Mouse (Mus musculus) left cerebral cortex, postnatal 36 days (tissue): ENCODE results near the gene C2cd2l. TPM values are rescaled to one million over a fixed set of nuclear protein-coding genes. Genes with fewer than 3 reads are reported as not detected.
"Not testable (repeated sequence)": the region's sequence is repeated elsewhere in the genome, so short reads cannot be mapped to it uniquely, and the experiment has no call there.

Experiments
- DNase-seq, 2 experiments: peaks; one replicate each; pipeline ENCODE4 v3.0.0; 2021 to 2022; ENCODE audit warnings: low spot score in 2 of 2, mixed read lengths in 1 of 2
- intact Hi-C: fragments of 180-260 bp; cut with DNase I; formaldehyde crosslinking; loops from one replicate; pipeline ENCODE4 v1.15.1; 2025
- total RNA-seq, 2 experiments: library from RNA; stranded (reverse); gene quantifications; 2 replicates each; pipeline ENCODE4 v1.2.3; 2021

C2cd2l gene
- total RNA-seq, 2 experiments from 2014 or later: 213 to 219 TPM

- intact Hi-C loops: no loop called here
- DNase-seq: peak in 1 of 2 experiments; percentile 52
Observed at GRCm38 (mm10) chr9:44319105-44319886, 789 bp downstream of the C2cd2l start.

- intact Hi-C loops: no loop called here
- DNase-seq: no peak
Observed at GRCm38 (mm10) chr9:44318826-44319095, 1.3 kb downstream of the C2cd2l start.

DNA sequence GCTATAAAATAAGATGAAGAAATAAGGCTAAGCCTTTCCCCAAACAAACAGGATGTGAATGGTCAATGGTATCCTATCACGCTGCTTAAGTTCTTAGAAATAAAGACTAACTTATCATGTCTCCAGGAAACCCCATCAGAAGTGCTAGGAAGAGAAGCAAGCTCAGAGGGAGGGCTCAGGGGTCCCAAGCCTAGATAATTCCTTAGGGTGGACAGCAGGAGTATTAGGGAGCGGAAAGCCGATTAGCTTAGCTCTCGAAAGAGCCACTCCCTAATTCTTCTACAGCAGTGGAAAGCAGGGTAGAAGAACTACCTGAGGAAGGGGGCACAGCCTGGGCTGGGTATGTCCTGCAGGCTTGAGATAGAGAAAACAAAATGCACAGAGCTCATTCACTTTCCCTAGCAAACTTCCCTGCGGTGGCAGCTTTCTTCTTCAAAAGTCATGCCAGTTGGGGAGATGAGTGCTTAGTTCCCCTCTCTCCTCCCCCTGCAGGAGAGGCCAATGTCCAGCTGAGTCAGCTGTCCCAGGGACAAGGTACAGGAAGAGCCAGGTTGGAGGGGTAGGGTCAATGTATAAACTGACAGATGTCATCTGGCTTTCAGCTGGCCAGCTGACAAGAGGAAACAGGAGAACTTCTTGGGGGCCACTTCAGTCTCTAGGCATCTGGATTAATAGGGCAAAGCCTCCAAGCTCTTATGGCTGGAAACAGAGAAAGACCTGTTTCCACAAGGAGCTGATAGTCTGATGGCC is 1.8 kb downstream of the C2cd2l start:
- intact Hi-C loops: no loop called here
- no peak for DNase-seq

GRCm38 (mm10) chr9:44317452-44317851 is 2.6 kb downstream of the C2cd2l start:
- intact Hi-C loops: no loop called here
- no peak for DNase-seq

- intact Hi-C loops: no loop called here
- no peak for DNase-seq
Observed at GRCm38 (mm10) chr9:44314910-44315309, 5.2 kb downstream of the C2cd2l start.

DNA sequence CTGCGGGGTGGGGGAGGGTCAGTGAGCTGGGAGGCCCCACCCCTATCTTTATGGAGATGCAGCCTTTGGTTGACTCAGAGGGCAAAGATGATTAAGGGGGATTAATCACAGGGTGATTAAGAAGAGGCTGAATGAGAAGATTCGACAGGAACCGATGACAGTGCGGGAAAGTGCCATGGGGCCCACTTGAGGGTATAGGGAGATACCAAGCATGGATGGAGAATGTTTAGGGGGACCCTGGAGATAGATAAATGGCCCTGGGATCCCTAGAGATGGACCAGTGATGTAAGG is 5.9 kb downstream of the C2cd2l start:
- intact Hi-C loops: no loop called here
- no peak for DNase-seq

DNA sequence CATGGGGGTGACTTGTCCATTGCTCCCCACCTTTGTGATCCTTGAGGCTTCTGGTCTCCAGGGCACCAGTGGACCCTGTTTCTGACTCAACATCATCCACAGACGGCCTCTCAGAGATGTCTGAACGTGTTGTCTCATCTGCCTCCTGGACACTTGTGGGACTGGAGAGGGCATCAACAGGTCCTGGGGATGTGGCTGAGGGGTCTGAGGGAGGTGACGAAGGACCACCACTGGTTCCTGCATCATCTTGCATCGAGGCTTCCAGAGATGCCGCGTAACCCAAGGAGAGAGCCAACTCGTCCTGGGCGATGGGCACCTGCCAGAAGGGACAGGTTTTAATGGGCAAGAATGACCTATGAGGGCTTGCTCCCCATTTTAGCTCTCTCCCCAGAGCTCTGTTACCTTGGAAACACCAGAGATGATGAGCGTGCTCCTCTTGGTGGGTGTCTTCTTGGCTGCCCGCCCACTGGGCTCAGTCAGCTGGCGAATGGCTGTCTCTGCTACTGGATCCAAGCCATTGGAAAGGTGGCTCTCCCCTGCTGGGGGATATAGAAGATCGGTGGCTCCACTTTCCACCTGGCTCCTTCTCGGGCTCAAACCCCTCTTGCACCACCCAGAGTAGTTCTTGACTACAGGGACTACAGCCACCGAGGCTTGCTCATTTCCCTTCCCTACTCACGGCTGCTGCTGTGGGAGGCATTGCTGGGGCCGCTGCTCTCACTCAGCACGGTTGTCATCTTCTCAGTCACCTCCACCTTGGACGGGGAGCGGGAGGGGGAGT is 6.4 kb downstream of the C2cd2l start:
- intact Hi-C loops: no loop called here
- DNase-seq: peak; percentile 80 to 84

DNA sequence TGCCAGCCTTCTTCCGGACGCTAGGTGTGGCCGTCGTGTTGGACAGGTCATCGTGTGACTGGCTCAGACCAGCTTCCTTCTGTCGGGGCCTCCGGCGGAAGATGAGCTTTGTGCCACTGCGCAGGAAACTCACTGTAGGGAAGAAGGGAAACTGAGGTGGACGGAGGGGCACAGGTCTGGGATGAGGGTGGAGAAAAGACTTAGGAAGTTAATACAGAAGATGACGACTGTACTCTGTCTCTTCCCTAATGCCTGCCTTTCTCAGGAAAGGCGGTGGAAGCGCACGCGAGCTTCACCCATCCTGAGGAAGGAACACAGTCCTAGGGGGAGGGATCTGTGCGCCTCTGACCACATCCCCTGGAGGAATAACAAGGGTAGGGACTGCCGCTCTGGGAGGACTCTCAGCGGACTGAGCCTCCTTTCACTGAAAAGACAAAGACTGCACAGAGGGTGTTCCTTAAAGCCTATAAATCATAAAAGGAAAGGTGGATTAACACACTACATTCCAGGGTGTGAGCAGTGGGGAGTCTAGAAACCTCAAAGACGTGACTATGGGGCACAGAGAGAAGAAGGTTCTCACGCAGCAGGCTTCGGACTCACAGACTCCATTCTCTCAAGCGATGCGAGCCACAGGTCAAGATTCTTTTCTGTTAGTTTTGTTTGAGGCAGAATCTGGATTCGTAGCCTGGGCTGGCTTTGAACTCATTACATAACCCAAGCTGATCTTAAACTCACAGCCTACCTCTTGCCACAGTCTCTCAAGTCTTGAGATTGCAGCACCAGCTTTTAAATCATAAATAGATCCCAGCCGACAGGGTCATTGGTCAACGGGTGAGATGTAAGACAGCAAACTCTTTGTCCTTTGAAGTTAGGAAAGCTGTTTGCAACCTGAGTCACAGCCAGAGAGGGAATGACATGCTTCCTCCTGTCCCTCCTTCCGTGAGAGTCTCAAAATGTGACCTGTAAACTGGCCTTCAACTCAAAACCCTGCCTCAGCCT is 8.7 kb downstream of the C2cd2l start:
- intact Hi-C loops: no loop called here
- no peak for DNase-seq

DNA sequence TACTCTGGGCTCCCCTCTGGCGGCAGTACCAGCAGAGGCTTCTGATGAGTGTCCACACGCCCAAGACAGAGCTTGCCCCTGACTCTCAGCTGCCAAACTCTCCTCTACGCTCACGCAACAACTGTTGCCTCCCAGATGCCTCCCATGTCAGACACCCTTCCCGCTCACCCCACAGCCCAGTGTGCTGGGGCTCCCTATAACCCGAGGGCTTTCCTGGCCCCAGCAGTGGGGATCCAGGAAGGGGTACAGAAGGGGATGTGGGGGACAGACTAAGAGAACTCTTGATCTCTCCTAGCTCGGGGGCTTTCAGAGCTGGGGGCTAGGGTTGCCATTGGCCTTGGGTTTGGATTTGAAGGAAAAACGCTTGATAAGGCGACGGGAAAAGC is 9.3 kb downstream of the C2cd2l start:
- DNase-seq: no peak
- intact Hi-C loops: no loop called here

DNA sequence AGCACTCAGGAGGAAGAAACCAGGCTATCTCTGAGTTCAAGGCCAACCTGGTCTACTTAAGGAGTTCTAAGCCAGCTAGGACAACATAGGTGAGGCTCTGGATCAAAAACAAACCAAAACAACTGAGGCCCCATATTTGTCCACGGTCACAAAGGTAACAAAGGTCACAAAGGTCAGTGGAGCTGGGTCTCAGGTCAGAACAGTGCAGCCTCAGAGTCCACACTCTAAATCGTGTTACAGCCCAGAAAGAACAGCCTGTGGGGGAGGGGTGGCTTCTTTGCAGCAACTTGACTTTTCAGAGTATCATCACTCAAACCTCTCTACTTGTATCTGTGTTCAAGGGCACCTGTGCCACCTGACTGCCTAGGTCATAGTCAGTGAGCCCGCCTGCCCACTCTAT is 10.3 kb downstream of the C2cd2l start:
- DNase-seq: no peak
- intact Hi-C loops: no loop called here

GRCm38 (mm10) chr9:44307248-44307647 is 12.8 kb downstream of the C2cd2l start:
- DNase-seq: no peak
- intact Hi-C loops: no loop called here

DNA sequence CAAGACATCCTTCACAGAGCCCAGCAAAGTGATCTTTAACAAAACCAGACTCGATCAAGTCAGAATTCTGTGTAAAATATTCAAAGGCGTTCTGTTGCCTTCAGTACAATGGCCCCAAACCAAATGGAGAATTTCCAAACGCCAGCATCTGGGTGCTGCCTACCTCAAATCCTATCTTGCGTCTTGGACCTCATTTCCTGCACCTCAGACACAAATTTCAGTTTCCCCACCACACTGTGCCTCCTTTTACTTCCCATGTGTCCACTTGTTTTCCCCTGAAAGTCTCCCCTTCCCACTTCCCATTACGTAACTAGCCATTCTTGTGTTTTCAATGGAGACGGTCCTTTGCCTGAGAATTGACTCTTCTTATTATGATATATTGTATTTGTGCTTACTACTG is 13.6 kb downstream of the C2cd2l start:
- intact Hi-C loops: no loop called here

DNA sequence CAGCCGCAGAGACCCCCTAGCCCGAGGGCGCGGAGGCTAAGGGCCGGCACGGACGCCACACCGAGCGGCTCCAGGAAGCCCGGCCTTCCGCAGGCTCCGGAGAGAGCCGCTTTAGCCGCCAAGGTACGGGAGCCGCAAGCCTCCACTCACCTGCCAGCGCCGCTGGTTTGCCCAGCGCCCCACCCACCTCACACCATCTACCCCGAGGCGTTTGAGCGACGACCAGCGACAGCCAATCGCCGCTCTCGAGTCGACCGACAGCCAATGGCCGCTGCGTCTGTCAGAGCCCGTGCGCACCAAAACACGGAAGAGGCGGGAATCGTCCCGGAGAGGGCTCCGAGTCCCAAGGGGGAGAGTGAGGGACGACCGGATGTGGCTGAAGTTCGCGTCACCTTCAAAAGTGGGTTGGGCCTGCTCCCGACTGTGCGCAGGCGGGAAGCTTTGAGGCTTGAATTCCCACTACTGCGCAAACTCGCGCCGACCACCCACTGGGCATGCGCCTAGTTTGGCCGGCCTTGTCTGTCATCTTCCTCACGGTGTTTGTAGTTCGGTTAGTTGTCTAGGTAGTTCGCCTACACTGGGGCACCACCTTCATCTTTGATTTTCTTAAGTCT is 14.5 kb downstream of the C2cd2l start, which contains the start of gene Hinfp:
Gene Hinfp, minus strand, starts transcription at position 206 of the 614 bp plus-strand sequence.
- DNase-seq: peak; percentile 98
- intact Hi-C loops: no loop called here

More for the DNA sequence above, 13.6 kb downstream of the C2cd2l start:
- DNase-seq: no peak

- intact Hi-C loops, DNase-seq: not testable (repeated sequence)
Observed at GRCm38 (mm10) chr9:44300001-44300400, 20.1 kb downstream of the C2cd2l start.

- DNase-seq: no peak
- intact Hi-C loops: no loop called here
Observed at GRCm38 (mm10) chr9:44292490-44292889, 27.6 kb downstream of the C2cd2l start.

GRCm38 (mm10) chr9:44288959-44289291 is 31.2 kb downstream of the C2cd2l start:
- DNase-seq: no peak
- intact Hi-C loops: no loop called here

GRCm38 (mm10) chr9:44288076-44288958 is 31.8 kb downstream of the C2cd2l start, which contains the start of gene Abcg4:
Gene Abcg4 (minus strand): TSS chr9:44288615.
- intact Hi-C loops: no loop called here
- peak; percentile 66 to 75 for DNase-seq

GRCm38 (mm10) chr9:44287401-44288075 is 32.5 kb downstream of the C2cd2l start:
- peak; percentile 36 to 52 for DNase-seq
- intact Hi-C loops: no loop called here
